8 mouse cellular contexts compared by ENCODE assay signal in genomic region chr10:126900821-126901487, GRCm38 (mm10). TPM values are rescaled to one million over a fixed set of nuclear protein-coding genes. Genes with fewer than 3 reads are reported as not detected.
DNase-seq lines count a peak whose midpoint lies in the region; ATAC-seq and TF ChIP-seq lines count a peak whose summit lies in the region.

Atp23 (minus strand) TSS chr10:126901355.

- H3K36me3 ChIP-seq in heart, embryonic 10.5 days: peaks cover 21% of the 10 kb centered on the region
- peaks cover 12% of the 10 kb centered on the region; the same call in 1 of the 2 replicates for H3K36me3 ChIP-seq in kidney, embryonic 14.5 days (ENCODE audit: control insufficient read depth, insufficient read depth, low read length)
- H3K36me3 ChIP-seq in limb, embryonic 14.5 days (ENCODE audit: control insufficient read depth, insufficient read depth, low read length): peaks cover 10% of the 10 kb centered on the region; the same call in 1 of the 2 replicates
- 0 out of 2 replicates have a peak, but pooled peaks cover 3% of the 10 kb centered on the region for H3K36me3 ChIP-seq in midbrain, embryonic 16.5 days (ENCODE audit: control insufficient read depth, insufficient read depth, low read length)
- H3K36me3 ChIP-seq in spleen, adult 2 months (ENCODE audit: control insufficient read depth, insufficient read depth, low read length): peaks cover 2% of the 10 kb centered on the region

- no peaks in the 10 kb centered on the region for H3K9me3 ChIP-seq in heart, embryonic 10.5 days
- H3K9me3 ChIP-seq in kidney, embryonic 14.5 days (ENCODE audit: control insufficient read depth, low read length): no peaks in the 10 kb centered on the region
- H3K9me3 ChIP-seq in limb, embryonic 14.5 days (ENCODE audit: control insufficient read depth, low read length): 0 out of 2 replicates have a peak, but pooled peaks cover under 1% of the 10 kb centered on the region
- no peaks in the 10 kb centered on the region for H3K9me3 ChIP-seq in midbrain, embryonic 16.5 days (replicated peaks; ENCODE audit: control insufficient read depth, low read length, poor library complexity, severe bottlenecking)

- no peak within 1 kb of the TSS for H3K27ac ChIP-seq in bone marrow macrophage, adult 2 months (ENCODE audit: insufficient read depth, low read depth, low read length)
- no peak within 1 kb of the TSS for H3K27ac ChIP-seq in embryonic fibroblast, embryonic 13.5 days (ENCODE audit: insufficient read depth, low read length)
- H3K27ac ChIP-seq in heart, embryonic 10.5 days: peak within 1 kb of the TSS; percentile 88
- H3K27ac ChIP-seq in kidney, embryonic 14.5 days (ENCODE audit: low read depth, low read length): peak within 1 kb of the TSS; percentile 69
- 0 out of 2 replicates have a peak within 1 kb of the TSS, but pooled peaks have one; percentile 13 for H3K27ac ChIP-seq in limb, embryonic 14.5 days (replicated peaks; ENCODE audit: low read depth, low read length)
- H3K27ac ChIP-seq in midbrain, embryonic 16.5 days (ENCODE audit: low read length): peak within 1 kb of the TSS; percentile 40; the same call in 1 of the 2 replicates
- H3K27ac ChIP-seq in spleen, adult 2 months (ENCODE audit: insufficient read depth, low read length): no peak within 1 kb of the TSS

- H3K4me2 ChIP-seq in kidney, embryonic 14.5 days (replicated peaks; ENCODE audit: low read depth, low read length): peak within 1 kb of the TSS; percentile 98
- peak within 1 kb of the TSS; percentile 92 for H3K4me2 ChIP-seq in limb, embryonic 14.5 days (replicated peaks; ENCODE audit: low read depth, low read length, severe bottlenecking)
- H3K4me2 ChIP-seq in midbrain, embryonic 16.5 days (ENCODE audit: low read length): peak within 1 kb of the TSS; percentile 96

- TF ChIP-seq POLR2A in bone marrow macrophage, adult 2 months (IDR thresholded peaks at IDR 0.05; ENCODE audit: borderline replicate concordance, low read depth, low read length): peak; percentile 43; the same call in 1 of the 2 replicates
- peak; percentile 90 for TF ChIP-seq POLR2A in embryonic fibroblast, embryonic 13.5 days (IDR thresholded peaks at IDR 0.05; ENCODE audit: low read depth, low read length)
- no peak for TF ChIP-seq POLR2A in limb, embryonic 14.5 days (IDR thresholded peaks at IDR 0.05; ENCODE audit: borderline replicate concordance, extremely low read depth, insufficient read depth, insufficient read length)
- TF ChIP-seq POLR2A in spleen, adult 2 months (IDR thresholded peaks at IDR 0.05; ENCODE audit: low read depth, low read length): no peak; the same call in 1 of the 2 replicates

- peak; percentile 99 for DNase-seq in B cell, adult 2 months
- DNase-seq in heart, embryonic 10.5 days (ENCODE audit: low spot score): peak; percentile 95
- DNase-seq in limb, embryonic 14.5 days (ENCODE audit: low spot score): peak; percentile 77
- peak; percentile 52 to 95 for DNase-seq in spleen, adult 2 months (ENCODE audit: low read depth in 1 of 2, low spot score in 2 of 2)

- TF ChIP-seq CTCF in bone marrow macrophage, adult 2 months (IDR thresholded peaks at IDR 0.05; ENCODE audit: low read depth, low read length): no peak
- TF ChIP-seq CTCF in embryonic fibroblast, embryonic 13.5 days (IDR thresholded peaks at IDR 0.05; ENCODE audit: borderline replicate concordance, insufficient read depth, low read length): no peak
- 0 out of 2 replicates have a peak, but pooled peaks have one; percentile 1 for TF ChIP-seq CTCF in spleen, adult 2 months (IDR thresholded peaks at IDR 0.05; ENCODE audit: extremely low read depth, insufficient read depth, insufficient read length, insufficient replicate concordance)

- H3K9ac ChIP-seq in kidney, embryonic 14.5 days (ENCODE audit: low read depth, low read length): peak within 1 kb of the TSS; percentile 81
- peak within 1 kb of the TSS; percentile 76 for H3K9ac ChIP-seq in limb, embryonic 14.5 days (ENCODE audit: low read depth, low read length, severe bottlenecking)
- H3K9ac ChIP-seq in midbrain, embryonic 16.5 days (ENCODE audit: low read depth, low read length): peak within 1 kb of the TSS; percentile 79

- peaks cover 8% of the 10 kb centered on the region for H3K4me1 ChIP-seq in bone marrow macrophage, adult 2 months (ENCODE audit: control insufficient read depth, insufficient read depth, low read length)
- H3K4me1 ChIP-seq in embryonic fibroblast, embryonic 13.5 days (ENCODE audit: control insufficient read depth, insufficient read depth, low read length): peaks cover 2% of the 10 kb centered on the region; the same call in 1 of the 2 replicates
- 0 out of 2 replicates have a peak, but pooled peaks cover 4% of the 10 kb centered on the region for H3K4me1 ChIP-seq in heart, embryonic 10.5 days
- H3K4me1 ChIP-seq in kidney, embryonic 14.5 days (ENCODE audit: control insufficient read depth, insufficient read depth, low read length): 0 out of 2 replicates have a peak, but pooled peaks cover 5% of the 10 kb centered on the region
- peaks cover 8% of the 10 kb centered on the region; the same call in 1 of the 2 replicates for H3K4me1 ChIP-seq in limb, embryonic 14.5 days (ENCODE audit: control insufficient read depth, insufficient read depth, low read length)
- peaks cover 12% of the 10 kb centered on the region for H3K4me1 ChIP-seq in midbrain, embryonic 16.5 days (ENCODE audit: control insufficient read depth, insufficient read depth, low read length)
- H3K4me1 ChIP-seq in spleen, adult 2 months (ENCODE audit: control insufficient read depth, insufficient read depth, insufficient read length): peaks cover 8% of the 10 kb centered on the region; the same call in 1 of the 2 replicates

- peak; percentile 85 for ATAC-seq in kidney, embryonic 14.5 days (ENCODE audit: low FRiP score, low TSS enrichment)
- ATAC-seq in limb, embryonic 14.5 days (ENCODE audit: low FRiP score, low read depth): peak; percentile 84
- peak; percentile 84 for ATAC-seq in midbrain, embryonic 16.5 days

- no peaks in the 10 kb centered on the region for H3K27me3 ChIP-seq in heart, embryonic 10.5 days (ENCODE audit: insufficient read depth, poor library complexity, severe bottlenecking)
- no peaks in the 10 kb centered on the region for H3K27me3 ChIP-seq in kidney, embryonic 14.5 days (ENCODE audit: control insufficient read depth, insufficient read depth, low read length)
- H3K27me3 ChIP-seq in limb, embryonic 14.5 days (ENCODE audit: control insufficient read depth, insufficient read depth, low read length): no peaks in the 10 kb centered on the region
- no peaks in the 10 kb centered on the region for H3K27me3 ChIP-seq in midbrain, embryonic 16.5 days (ENCODE audit: control insufficient read depth, insufficient read depth, low read depth, low read length)
- no peaks in the 10 kb centered on the region for H3K27me3 ChIP-seq in spleen, adult 2 months (ENCODE audit: control insufficient read depth, insufficient read depth, low read length)

- WGBS in heart, embryonic 10.5 days: under 1% methylated on average over 56 of the region's 56 CpGs
- WGBS in kidney, embryonic 14.5 days: under 1% methylated on average over 43 of the region's 56 CpGs
- under 1% methylated on average over 31 of the region's 56 CpGs for WGBS in limb, embryonic 14.5 days
- under 1% methylated on average over 45 of the region's 56 CpGs for WGBS in midbrain, embryonic 16.5 days
- WGBS in spleen, adult 2 months: under 1% methylated on average over 56 of the region's 56 CpGs

- H3K4me3 ChIP-seq in bone marrow macrophage, adult 2 months (ENCODE audit: insufficient read depth, low read length): peak within 1 kb of the TSS; percentile 89
- peak within 1 kb of the TSS; percentile 77 for H3K4me3 ChIP-seq in embryonic fibroblast, embryonic 13.5 days (ENCODE audit: insufficient read depth, low read length)
- peak within 1 kb of the TSS; percentile 72 for H3K4me3 ChIP-seq in heart, embryonic 10.5 days
- H3K4me3 ChIP-seq in kidney, embryonic 14.5 days (ENCODE audit: low read length): peak within 1 kb of the TSS; percentile 79
- peak within 1 kb of the TSS; percentile 76 for H3K4me3 ChIP-seq in limb, embryonic 14.5 days (replicated peaks; ENCODE audit: low read length)
- peak within 1 kb of the TSS; percentile 71 for H3K4me3 ChIP-seq in midbrain, embryonic 16.5 days (ENCODE audit: low read depth, low read length)
- peak within 1 kb of the TSS; percentile 72 for H3K4me3 ChIP-seq in spleen, adult 2 months (ENCODE audit: extremely low read depth, insufficient read depth, insufficient read length)

RNA-seq across cellular contexts. Expression of gene Atp23, which starts in this region (rescaled TPM):
- polyA plus RNA-seq in bone marrow macrophage, adult 2 months (2012; ENCODE audit: insufficient read depth, insufficient read length, missing spikeins): 3.7 and 5.0 TPM in 2 replicates
- polyA plus RNA-seq in embryonic fibroblast, embryonic 13.5 days (2011; ENCODE audit: insufficient read length, low read depth, missing spikeins): 4.7 and 5.2 TPM in 2 replicates
- polyA plus RNA-seq in heart, embryonic 10.5 days (2016; fragmentation: Nextera tagmentation; extraction: Ambion mirVana): 10.8 and 15.4 TPM in 2 replicates
- polyA plus RNA-seq in kidney, embryonic 14.5 days (2014; fragmentation: Nextera tagmentation; extraction: Ambion mirVana): 22.7 and 26.8 TPM in 2 replicates
- 14.6 and 15.6 TPM in 2 replicates for polyA plus RNA-seq in limb, embryonic 14.5 days (2012; rRNA removed)
- polyA plus RNA-seq in limb, embryonic 14.5 days (2014; fragmentation: Nextera tagmentation; extraction: Ambion mirVana): 20.4 and 25.4 TPM in 2 replicates
- polyA plus RNA-seq in midbrain, embryonic 16.5 days (2015; fragmentation: Nextera tagmentation; extraction: Ambion mirVana): 13.4 and 15.6 TPM in 2 replicates
- 6.6 and 6.8 TPM in 2 replicates for polyA plus RNA-seq in spleen, adult 2 months (2012; rRNA removed)

Comparison
In these comparisons a context has a peak if more than half of its experiments do, and no peak if none do; other contexts are left out.
1. H3K27ac ChIP-seq: peak in heart, embryonic 10.5 days (single experiment), kidney, embryonic 14.5 days (single experiment), limb, embryonic 14.5 days (single experiment) and midbrain, embryonic 16.5 days (single experiment); none in bone marrow macrophage, adult 2 months (single experiment), embryonic fibroblast, embryonic 13.5 days (single experiment) and spleen, adult 2 months (single experiment).
2. POLR2A ChIP-seq: peak in bone marrow macrophage, adult 2 months (single experiment) and embryonic fibroblast, embryonic 13.5 days (single experiment); none in limb, embryonic 14.5 days (single experiment) and spleen, adult 2 months (single experiment).
3. Peak in every context shown above with its lines, with median percentiles within 50 percentile points of each other: DNase-seq, H3K4me3 ChIP-seq, ATAC-seq, H3K4me2 ChIP-seq and H3K9ac ChIP-seq.